Mouse (Mus musculus) cerebral cortex, adult 2 months (tissue): ENCODE data around the gene Sephs2.

Experiments used
- WGBS: fragments of 180-500 bp; shearing (Covaris S2); methylation state at CpG from one replicate; pipeline ENCODE4 v1.1.7; 2018; 5-methylcytosine and 5-hydroxymethylcytosine counted together

Gene Sephs2

GRCm38 (mm10) chr7:127273925-127274789 is at the start of gene Sephs2:
Sephs2 (minus strand) TSS chr7:127274055.
- 1% methylated on average over 39 of the region's 39 CpGs for WGBS

GRCm38 (mm10) chr7:127322085-127322484 is 48.2 kb upstream of the Sephs2 start:
- WGBS = 52% methylated on average over 5 of the region's 5 CpGs

- WGBS = 44% methylated on average over 4 of the region's 4 CpGs
Measured at GRCm38 (mm10) chr7:127321106-127321505, 47.3 kb upstream of the Sephs2 start.

GRCm38 (mm10) chr7:127313912-127314311 is 40.1 kb upstream of the Sephs2 start:
- 55% methylated on average over 8 of the region's 8 CpGs for WGBS

GRCm38 (mm10) chr7:127309951-127310350 is 36.1 kb upstream of the Sephs2 start:
- 65% methylated on average over 12 of the region's 12 CpGs for WGBS

- WGBS = 56% methylated on average over 4 of the region's 4 CpGs
Measured at GRCm38 (mm10) chr7:127308887-127309286, 35.0 kb upstream of the Sephs2 start.

GRCm38 (mm10) chr7:127308431-127308830 is 34.6 kb upstream of the Sephs2 start:
- WGBS = 83% methylated on average over 2 of the region's 2 CpGs

- 92% methylated on average over 5 of the region's 5 CpGs for WGBS
Measured at GRCm38 (mm10) chr7:127297586-127298193, 23.8 kb upstream of the Sephs2 start.

GRCm38 (mm10) chr7:127296786-127297555 is 23.1 kb upstream of the Sephs2 start:
- WGBS = 89% methylated on average over 5 of the region's 5 CpGs

- 83% methylated on average over 11 of the region's 11 CpGs for WGBS
Measured at GRCm38 (mm10) chr7:127296098-127296497, 22.2 kb upstream of the Sephs2 start, which contains the start of gene Itgal. Itgal (plus strand) TSS chr7:127296260.

GRCm38 (mm10) chr7:127290142-127290541 is 16.3 kb upstream of the Sephs2 start:
- 44% methylated on average over 8 of the region's 8 CpGs for WGBS

- 79% methylated on average over 2 of the region's 2 CpGs for WGBS
Measured at GRCm38 (mm10) chr7:127289306-127289705, 15.5 kb upstream of the Sephs2 start.

GRCm38 (mm10) chr7:127287940-127288339 is 14.1 kb upstream of the Sephs2 start:
- WGBS = 89% methylated on average over 1 of the region's 1 CpGs

- 79% methylated on average over 10 of the region's 10 CpGs for WGBS
Measured at GRCm38 (mm10) chr7:127285154-127285553, 11.3 kb upstream of the Sephs2 start.

- 64% methylated on average over 2 of the region's 2 CpGs for WGBS
Measured at GRCm38 (mm10) chr7:127282190-127282589, 8.3 kb upstream of the Sephs2 start.

- WGBS = 74% methylated on average over 4 of the region's 4 CpGs
Measured at GRCm38 (mm10) chr7:127281114-127281513, 7.3 kb upstream of the Sephs2 start.

GRCm38 (mm10) chr7:127280092-127280491 is 6.2 kb upstream of the Sephs2 start:
- WGBS = 76% methylated on average over 3 of the region's 3 CpGs

- WGBS = 30% methylated on average over 8 of the region's 8 CpGs
Measured at GRCm38 (mm10) chr7:127278311-127278710, 4.5 kb upstream of the Sephs2 start.

GRCm38 (mm10) chr7:127276519-127276961 is 2.7 kb upstream of the Sephs2 start:
- 87% methylated on average over 5 of the region's 5 CpGs for WGBS

- 13% methylated on average over 50 of the region's 50 CpGs for WGBS
Measured at GRCm38 (mm10) chr7:127273118-127273923, 534 bp downstream of the Sephs2 start.

- 91% methylated on average over 15 of the region's 15 CpGs for WGBS
Measured at GRCm38 (mm10) chr7:127272566-127272965, 1.3 kb downstream of the Sephs2 start.
